Mouse (Mus musculus): ENCODE measurements around the gene Ruvbl2.
"Not testable (repeated sequence)": the region's sequence is repeated elsewhere in the genome, so short reads cannot be mapped to it uniquely, and the experiment has no call there.

Ruvbl2 gene

DNA sequence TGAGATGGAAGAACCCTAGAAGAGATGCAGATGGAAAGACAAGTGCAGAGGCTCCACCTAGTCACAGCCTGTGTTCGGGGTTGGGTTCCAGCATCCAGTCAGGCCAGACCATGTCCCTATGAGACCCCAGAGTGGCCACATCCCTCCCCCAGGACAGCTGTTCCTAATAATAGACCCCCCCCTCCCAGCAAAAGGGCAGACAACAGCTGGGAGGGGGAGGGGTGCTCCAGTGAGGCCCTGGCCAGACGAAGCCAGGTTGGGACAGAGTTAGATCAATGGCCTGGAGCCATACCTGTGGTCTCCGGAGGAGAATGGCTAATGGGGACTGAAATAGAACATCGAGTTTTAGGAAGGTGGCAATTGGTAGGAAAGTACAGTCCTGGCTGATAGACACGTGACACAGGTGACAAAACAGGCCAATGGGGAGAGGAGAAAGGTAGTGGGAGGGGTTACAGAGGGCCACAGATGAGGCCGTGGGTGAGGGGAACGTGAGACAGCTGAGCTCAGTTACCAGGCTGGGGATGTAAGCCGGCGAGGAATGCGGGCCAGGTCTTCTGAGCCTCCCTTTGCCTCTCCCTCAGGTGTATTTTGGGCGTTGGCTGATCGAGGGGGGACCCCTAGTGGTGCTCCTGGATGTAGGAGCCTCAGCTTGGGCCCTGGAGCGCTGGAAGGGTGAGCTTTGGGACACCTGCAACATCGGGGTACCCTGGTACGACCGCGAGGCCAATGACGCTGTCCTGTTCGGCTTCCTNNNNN lies at the start of gene Ruvbl2:
Gene Ruvbl2 (minus strand): TSS at position 576 of the 756 bp plus-strand sequence.
- no peak for DNase-seq (ENCODE audit: low read depth, low spot score)

- DNase-seq (ENCODE audit: low read depth, low spot score) = no peak
Measured at GRCm38 (mm10) chr7:45486761-45487415, 49.0 kb upstream of the Ruvbl2 start, which contains the start of gene Gm45808. Gm45808 (minus strand) TSS chr7:45486811.

DNA sequence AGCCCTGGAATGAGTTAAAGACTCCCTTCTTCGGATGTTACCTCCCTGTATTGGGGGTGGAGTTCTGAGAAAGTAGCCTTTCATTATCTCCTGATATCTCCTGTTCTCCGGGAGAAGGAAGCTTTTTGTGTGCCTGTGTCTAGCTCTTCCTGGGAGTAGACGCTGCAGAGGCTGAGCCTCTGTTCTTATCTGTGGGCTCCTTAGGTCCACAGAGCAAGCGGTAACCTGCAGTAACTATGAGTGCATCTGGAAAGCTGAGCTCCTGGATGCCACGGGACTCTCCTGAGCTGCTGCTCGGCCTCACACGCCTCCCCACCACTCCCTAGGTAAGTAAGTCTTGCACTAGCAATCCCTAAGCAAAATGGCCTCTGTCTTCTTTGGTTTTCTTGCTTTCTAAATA lies 48.3 kb upstream of the Ruvbl2 start:
- DNase-seq (ENCODE audit: low read depth, low spot score) = no peak

GRCm38 (mm10) chr7:45484985-45485384 lies 47.1 kb upstream of the Ruvbl2 start:
- DNase-seq (ENCODE audit: low read depth, low spot score) = not testable (repeated sequence)

- no peak for DNase-seq (ENCODE audit: low read depth, low spot score)
Measured at GRCm38 (mm10) chr7:45482166-45482565, 44.3 kb upstream of the Ruvbl2 start.

GRCm38 (mm10) chr7:45481374-45481927 lies 43.6 kb upstream of the Ruvbl2 start, which contains the start of gene Tulp2:
Tulp2 (plus strand) TSS chr7:45481877.
- DNase-seq (ENCODE audit: low read depth, low spot score) = no peak

DNA sequence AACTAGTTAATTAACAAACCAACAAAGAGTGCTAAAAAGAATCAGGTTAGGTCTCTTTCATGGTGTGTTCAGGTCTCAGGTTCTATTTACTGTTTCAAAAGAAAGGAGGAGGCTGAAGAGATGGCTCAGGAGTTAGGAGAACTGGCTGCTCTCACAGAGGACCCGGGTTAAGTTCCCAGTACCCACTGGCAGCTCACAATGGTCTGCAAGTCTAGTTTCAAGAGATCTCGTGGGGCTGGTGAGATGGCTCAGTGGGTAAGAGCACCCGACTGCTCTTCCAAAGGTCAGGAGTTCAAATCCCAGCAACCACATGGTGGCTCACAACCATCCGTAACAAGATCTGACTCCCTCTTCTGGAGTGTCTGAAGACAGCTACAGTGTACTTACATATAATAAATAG lies 42.4 kb upstream of the Ruvbl2 start:
- not testable (repeated sequence) for DNase-seq (ENCODE audit: low read depth, low spot score)

DNA sequence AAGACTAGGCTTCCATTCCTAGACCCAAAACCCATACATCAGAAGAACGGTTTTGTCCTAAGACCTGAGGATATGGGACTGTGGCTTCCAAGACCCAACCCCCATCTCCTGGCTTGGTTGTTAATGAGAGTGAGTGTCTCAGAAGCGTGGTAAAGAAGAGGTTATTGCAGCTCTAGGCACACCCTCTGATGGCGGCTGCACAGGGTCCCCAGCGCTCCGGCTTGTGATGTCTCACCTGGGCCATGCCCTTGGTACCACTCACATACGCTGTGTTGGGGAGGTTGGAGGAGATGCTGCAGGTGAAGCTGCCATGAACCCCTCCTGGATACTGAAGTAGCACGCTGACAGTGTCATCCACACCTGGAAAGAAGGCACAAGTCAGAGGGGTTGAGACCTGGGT lies 40.9 kb upstream of the Ruvbl2 start:
- DNase-seq (ENCODE audit: low read depth, low spot score) = no peak

DNA sequence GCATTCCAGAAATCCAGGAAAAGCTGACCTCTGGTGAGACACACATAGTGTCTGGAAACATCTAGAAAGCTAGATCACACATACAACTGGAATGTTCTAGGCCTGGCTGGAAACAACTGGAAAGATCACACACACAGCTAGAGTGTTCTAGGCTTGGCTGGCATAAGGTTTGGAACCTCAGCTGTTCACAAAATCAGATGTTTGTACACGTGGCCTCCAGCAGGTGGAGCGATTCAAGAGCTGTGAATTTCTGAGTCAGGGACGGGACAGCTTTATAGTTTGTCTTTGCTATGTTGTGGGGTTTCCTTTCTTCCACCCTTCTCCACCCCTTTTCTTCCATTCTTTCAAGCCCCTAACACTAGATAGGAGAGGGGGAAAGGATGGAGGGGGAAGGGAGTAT lies 39.1 kb upstream of the Ruvbl2 start:
- no peak for DNase-seq (ENCODE audit: low read depth, low spot score)

- DNase-seq (ENCODE audit: low read depth, low spot score) = no peak
Measured at GRCm38 (mm10) chr7:45476453-45476852, 38.6 kb upstream of the Ruvbl2 start.

- DNase-seq (ENCODE audit: low read depth, low spot score) = no peak
Measured at GRCm38 (mm10) chr7:45475291-45475969, 37.5 kb upstream of the Ruvbl2 start.

DNA sequence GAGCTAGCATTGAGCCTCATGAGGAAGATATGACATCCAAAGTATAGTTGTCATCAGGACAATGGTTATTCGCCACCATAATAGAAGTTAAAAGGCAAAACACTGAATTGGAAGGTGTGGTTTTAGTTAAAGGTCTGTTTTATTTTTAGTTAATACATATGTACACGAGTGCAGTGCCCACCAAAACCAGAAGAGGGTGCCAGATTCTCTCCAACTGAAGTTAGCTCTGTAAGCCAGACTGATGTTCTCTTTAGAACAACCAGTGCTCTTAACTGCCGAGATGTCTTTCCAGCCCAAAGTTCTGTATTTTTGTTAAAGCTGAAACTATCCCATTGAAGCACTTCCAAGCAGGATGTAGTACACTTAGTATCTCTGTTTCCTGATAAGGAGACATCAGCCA lies 33.0 kb upstream of the Ruvbl2 start:
- DNase-seq (ENCODE audit: low read depth, low spot score) = no peak

DNA sequence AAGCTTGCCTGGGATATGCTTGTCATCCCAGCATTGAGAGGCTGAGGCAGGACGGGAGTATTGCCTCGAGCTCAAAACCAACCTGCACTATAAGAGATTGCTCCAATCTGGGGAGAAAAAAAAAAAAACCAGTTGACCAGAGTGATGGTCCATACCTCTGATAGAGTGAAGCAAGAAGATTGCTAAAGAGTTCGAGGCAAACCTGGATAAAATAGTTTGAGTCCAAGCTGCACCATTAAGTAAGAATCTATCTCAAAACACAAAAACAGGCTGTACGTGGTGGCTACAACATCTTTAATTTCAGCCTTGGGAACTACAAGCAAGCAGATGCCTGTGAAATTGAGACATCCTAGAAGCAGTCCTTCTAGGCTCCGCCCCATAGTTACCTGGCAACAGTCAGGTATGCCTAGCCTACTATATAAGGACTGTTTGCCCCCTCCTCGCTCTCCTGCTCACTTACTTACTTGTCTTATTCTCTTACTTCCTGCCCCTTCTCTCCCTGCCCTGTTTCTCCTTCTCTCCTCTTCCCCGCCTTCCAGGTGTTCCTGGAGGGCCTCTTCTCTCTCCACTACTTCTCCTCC lies 29.3 kb upstream of the Ruvbl2 start:
- DNase-seq (ENCODE audit: low read depth, low spot score) = no peak

DNA sequence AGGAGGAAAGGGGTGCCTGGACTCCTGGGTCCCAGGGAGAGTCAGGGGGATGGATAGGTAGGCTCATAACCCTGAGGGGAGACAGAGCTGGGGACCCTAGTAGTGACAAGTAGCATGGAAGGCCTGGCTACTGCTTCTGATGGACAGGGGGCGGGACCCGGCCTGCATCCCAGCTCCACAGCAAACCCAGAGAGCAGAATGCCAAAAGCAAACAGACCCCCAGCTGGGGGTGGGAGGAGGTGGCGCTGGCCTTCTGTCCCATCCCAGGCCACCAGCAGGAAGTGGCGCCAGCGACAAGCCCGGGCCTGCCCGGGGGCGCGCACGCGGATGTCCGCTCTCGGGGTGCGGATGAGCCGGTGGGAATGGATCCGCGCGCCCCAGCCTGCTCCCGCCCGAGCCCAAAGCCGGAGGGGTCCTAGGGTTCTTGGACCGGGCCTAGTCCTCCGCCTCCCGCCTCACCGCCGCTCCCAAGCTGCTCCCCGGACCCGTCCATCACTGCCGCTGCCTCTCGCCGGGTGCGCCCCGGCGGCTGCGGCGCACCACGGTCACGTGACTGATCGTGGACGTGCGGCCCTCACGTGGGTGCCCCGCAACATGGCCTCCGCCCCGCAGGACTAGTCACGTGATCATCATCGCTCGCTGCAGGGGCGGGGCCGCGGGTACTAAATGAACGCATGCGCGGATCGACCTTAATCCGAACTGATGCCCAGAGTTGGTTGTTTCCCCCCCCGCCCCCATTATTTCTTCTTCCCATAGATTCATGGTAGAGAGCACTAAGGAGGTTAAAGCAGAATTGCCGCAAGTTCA lies 28.6 kb upstream of the Ruvbl2 start, which contains the start of gene Bax:
Gene Bax (minus strand): TSS at position 616 of the 807 bp plus-strand sequence.
- peak; percentile 96 for DNase-seq (ENCODE audit: low read depth, low spot score)

DNA sequence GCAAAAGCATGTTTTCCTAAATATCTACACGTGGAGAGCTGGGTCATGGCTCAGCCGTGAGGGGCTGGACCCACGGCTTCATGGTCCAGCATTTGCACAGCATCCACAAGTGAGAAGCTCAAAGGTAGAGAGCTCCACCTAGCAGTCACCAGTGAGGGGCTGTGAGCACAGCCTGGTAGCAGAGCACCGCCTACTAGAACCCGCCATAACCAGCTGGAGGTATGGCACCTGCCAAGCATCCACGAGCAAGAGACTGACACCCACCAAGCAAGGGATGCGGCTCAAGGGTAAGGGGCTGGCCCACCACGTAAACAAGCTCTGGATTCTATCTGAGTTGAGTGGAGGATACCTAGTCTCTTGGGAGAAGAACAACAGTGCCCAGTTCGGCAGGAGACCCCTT lies 27.7 kb upstream of the Ruvbl2 start:
- no peak for DNase-seq (ENCODE audit: low read depth, low spot score)

DNA sequence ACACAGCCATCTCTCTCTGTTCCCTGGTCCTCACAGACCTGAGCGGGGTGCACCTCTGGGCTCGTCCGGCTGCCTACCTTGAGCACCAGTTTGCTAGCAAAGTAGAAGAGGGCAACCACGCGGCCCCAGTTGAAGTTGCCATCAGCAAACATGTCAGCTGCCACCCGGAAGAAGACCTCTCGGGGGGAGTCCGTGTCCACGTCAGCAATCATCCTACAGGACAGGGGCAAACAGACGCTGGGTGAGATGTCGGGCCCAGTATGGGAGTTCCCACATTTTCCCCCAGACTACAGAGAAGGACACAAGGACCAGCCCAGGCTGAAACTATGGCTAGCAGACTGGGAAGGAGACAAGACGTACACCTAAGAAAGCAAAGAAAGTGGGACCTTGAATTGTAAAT lies 27.2 kb upstream of the Ruvbl2 start:
- DNase-seq (ENCODE audit: low read depth, low spot score) = no peak

GRCm38 (mm10) chr7:45463987-45464778 lies 26.3 kb upstream of the Ruvbl2 start:
- no peak for DNase-seq (ENCODE audit: low read depth, low spot score)

DNA sequence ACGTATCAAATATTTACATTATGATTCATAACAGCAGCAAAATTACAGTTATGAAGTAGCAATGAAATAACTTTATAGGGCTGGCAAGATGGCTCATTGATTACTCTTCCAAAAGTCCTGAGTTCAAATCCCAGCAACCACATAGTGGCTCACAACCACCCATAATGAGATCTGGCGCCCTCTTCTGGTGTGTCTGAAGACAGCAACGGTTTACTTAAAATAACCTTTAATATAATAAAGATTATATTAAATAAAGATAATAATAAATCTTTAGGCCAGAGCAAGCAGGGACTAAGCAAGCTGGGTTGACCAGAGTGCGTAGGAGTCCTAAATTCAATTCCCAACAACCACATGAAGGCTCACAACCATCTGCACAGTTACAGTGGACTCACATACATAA lies 25.0 kb upstream of the Ruvbl2 start:
- DNase-seq (ENCODE audit: low read depth, low spot score) = not testable (repeated sequence)

GRCm38 (mm10) chr7:45462325-45462724 lies 24.4 kb upstream of the Ruvbl2 start:
- DNase-seq (ENCODE audit: low read depth, low spot score) = no peak

- DNase-seq (ENCODE audit: low read depth, low spot score) = no peak
Measured at GRCm38 (mm10) chr7:45461781-45462180, 23.9 kb upstream of the Ruvbl2 start.

Measured in retina, postnatal 7 days (tissue).